Mouse (Mus musculus): ENCODE results near the gene Gprc5d.

GRCm38 (mm10) chr6:135083991-135084502 is 34.0 kb downstream of the Gprc5d start:
- TF ChIP-seq CTCF (IDR thresholded peaks at IDR 0.05) (no peak), EP300 (IDR thresholded peaks at IDR 0.05) (no peak)
